Mouse (Mus musculus): ENCODE measurements around the gene Ache.

GRCm38 (mm10) chr5:137317361-137317760 is 30.0 kb downstream of the Ache start:
- TF ChIP-seq CTCF (IDR thresholded peaks at IDR 0.05; ENCODE audit: low read depth, low read length) (no peak), POLR2A (IDR thresholded peaks at IDR 0.05; ENCODE audit: extremely low read depth, insufficient read depth, low read length) (no peak)

Measured in liver, adult 2 months (tissue).